Mouse (Mus musculus) olfactory bulb, adult 2 months (tissue): ENCODE results near the gene Ptpn20.

ENCODE experiments used
- CTCF ChIP-seq: fragments of 200-500 bp; IDR thresholded peaks from 2 replicates; pipeline ENCODE4 v1.5.1; 2012; ENCODE audit warnings: low read depth, mild to moderate bottlenecking, low read length, moderate library complexity; ENCODE audit not compliant: insufficient read depth
- POLR2A ChIP-seq: fragments of 200-500 bp; IDR thresholded peaks from 2 replicates; pipeline ENCODE4 v1.6.1; 2012; ENCODE audit warnings: mild to moderate bottlenecking, low read depth, low read length, moderate library complexity; ENCODE audit not compliant: insufficient read depth

DNA sequence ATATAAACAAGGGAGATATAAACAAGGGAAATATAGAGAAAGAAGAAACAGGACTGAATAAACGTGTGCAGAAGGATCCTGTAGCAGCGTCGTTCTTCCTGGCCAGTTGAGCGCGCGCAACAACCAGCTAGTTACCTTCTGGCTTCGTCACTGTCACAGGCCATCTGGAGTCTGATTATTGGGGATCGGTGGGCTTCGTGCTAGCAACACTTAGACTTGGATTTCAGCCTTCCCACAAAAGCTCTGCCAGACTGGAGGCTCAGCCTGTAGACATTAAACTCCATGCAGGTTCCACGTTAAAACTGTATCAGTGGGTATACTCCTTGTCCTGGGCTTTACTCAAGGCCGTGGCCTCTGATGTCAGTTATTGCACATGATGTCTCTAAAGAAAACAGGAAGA is 80.9 kb downstream of the Ptpn20 start:
- no peak for TF ChIP-seq POLR2A
- no peak for TF ChIP-seq CTCF
